Mouse (Mus musculus) spleen, adult 2 months (tissue): ENCODE data around the gene Itgb7. TPM values are rescaled to one million over a fixed set of nuclear protein-coding genes. Genes with fewer than 3 reads are reported as not detected.

Experiments
- DNase-seq, 2 experiments: peaks; one replicate each; pipeline versions ENCODE4 v3.0.0 to v3.0.0-alpha.2; 2012 to 2021; ENCODE audit warnings: low spot score in 2 of 2, low read depth in 1 of 2
- H3K27ac ChIP-seq: fragments of 200-500 bp; 2 replicates; pipeline ENCODE4 v1.5.1; 2012; ENCODE audit warnings: low read length, inconsistent platforms; ENCODE audit not compliant: insufficient read depth
- H3K27me3 ChIP-seq: fragments of 200-500 bp; 2 replicates; pipeline ENCODE4 v1.6.1; 2012; ENCODE audit warnings: mild to moderate bottlenecking, moderate library complexity, low read length, inconsistent platforms; ENCODE audit not compliant: control insufficient read depth, insufficient read depth
- H3K36me3 ChIP-seq: fragments of 200-500 bp; 2 replicates; pipeline ENCODE4 v1.6.1; 2012; ENCODE audit warnings: mild to moderate bottlenecking, low read length, inconsistent platforms; ENCODE audit not compliant: control insufficient read depth, insufficient read depth
- H3K4me1 ChIP-seq: fragments of 200-500 bp; 2 replicates; pipeline ENCODE4 v1.6.1; 2011; ENCODE audit warnings: inconsistent platforms; ENCODE audit not compliant: control insufficient read depth, insufficient read depth, insufficient read length
- H3K4me3 ChIP-seq: fragments of 200-500 bp; 2 replicates; pipeline ENCODE4 v1.5.1; 2011; ENCODE audit warnings: mild to moderate bottlenecking, inconsistent platforms; ENCODE audit not compliant: insufficient read depth, insufficient read length; ENCODE audit errors: extremely low read depth
- CTCF ChIP-seq: fragments of 200-500 bp; IDR thresholded peaks from 2 replicates; pipeline ENCODE4 v1.5.1; 2011; ENCODE audit warnings: mild to moderate bottlenecking, inconsistent platforms; ENCODE audit not compliant: insufficient read depth, insufficient read length, insufficient replicate concordance; ENCODE audit errors: extremely low read depth
- POLR2A ChIP-seq: fragments of 200-500 bp; IDR thresholded peaks from 2 replicates; pipeline ENCODE4 v1.6.1; 2011; ENCODE audit warnings: low read depth, low read length, inconsistent platforms
- WGBS: fragments of 180-500 bp; shearing (Covaris S2); methylation state at CpG from one replicate; pipeline ENCODE4 v1.1.7; 2018; 5-methylcytosine and 5-hydroxymethylcytosine counted together
- polyA plus RNA-seq: library from polyadenylated mRNA; depleted of rRNA; stranded (reverse); fragments of >200 nt; gene quantifications from 2 replicates; pipeline ENCODE4 v1.2.3, GENCODE M21; 2012

Gene Itgb7
- polyA plus RNA-seq, 1 experiment = 143 TPM

GRCm38 (mm10) chr15:102193652-102194051, 38.1 kb downstream of the Itgb7 start:
- Histone ChIP-seq H3K4me3 (no peak overlapping the region), H3K36me3 (no peaks in the 10 kb centered on the region), H3K27ac (no peak overlapping the region), H3K27me3 (no peaks in the 10 kb centered on the region), H3K4me1 (peaks cover 3% of the 10 kb centered on the region; the same call in 1 of the 2 replicates)
- TF ChIP-seq CTCF (no peak), POLR2A (no peak)
- no peak for DNase-seq
- WGBS = 78% methylated on average over 4 of the region's 4 CpGs

- no peak for TF ChIP-seq CTCF
- no peak for TF ChIP-seq POLR2A
- H3K4me3 ChIP-seq = no peak overlapping the region
- no peak overlapping the region for H3K27ac ChIP-seq
- no peaks in the 10 kb centered on the region for H3K27me3 ChIP-seq
- peaks cover 3% of the 10 kb centered on the region; the same call in 1 of the 2 replicates for H3K4me1 ChIP-seq
- no peak for DNase-seq
- 34% methylated on average over 5 of the region's 5 CpGs for whole genome bisulfite sequencing
- no peaks in the 10 kb centered on the region for H3K36me3 ChIP-seq
These were observed 38.8 kb downstream of the Itgb7 start for GRCm38 (mm10) chr15:102192820-102193386.

DNA sequence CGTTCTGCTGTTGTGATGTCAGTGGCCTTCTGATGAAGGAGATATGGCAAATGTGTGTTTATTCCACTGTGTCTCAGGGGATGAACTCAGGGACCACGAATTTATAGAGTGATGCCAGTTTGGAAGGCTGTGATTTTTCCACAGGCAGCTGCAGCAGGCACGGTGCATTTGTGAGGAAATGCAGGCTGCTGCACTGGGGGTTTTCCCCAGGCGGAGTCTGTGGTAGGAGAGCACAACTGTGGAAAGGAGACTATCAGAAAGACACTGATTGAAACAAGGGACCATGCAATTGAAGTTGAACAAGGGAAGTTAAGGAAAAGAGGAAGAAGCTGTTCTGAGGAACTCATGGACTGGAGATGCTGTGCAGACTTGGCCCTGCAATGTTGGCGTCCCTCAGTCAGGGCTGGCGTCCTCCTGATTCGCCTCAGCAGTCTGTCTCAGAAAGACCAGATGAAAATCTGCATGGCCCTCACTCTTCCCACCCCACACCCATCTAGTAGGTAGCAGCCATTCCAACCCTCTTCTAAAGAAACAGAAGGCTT, 39.4 kb downstream of the Itgb7 start:
- Histone ChIP-seq H3K4me1 (peaks cover 3% of the 10 kb centered on the region; the same call in 1 of the 2 replicates), H3K27me3 (no peaks in the 10 kb centered on the region), H3K36me3 (no peaks in the 10 kb centered on the region; the same call in 1 of the 2 replicates), H3K4me3 (no peak overlapping the region), H3K27ac (no peak overlapping the region)
- DNase-seq = no peak
- WGBS = 51% methylated on average over 7 of the region's 7 CpGs
- TF ChIP-seq POLR2A = no peak

- peaks cover 3% of the 10 kb centered on the region; the same call in 1 of the 2 replicates for H3K4me1 ChIP-seq
- H3K4me3 ChIP-seq = no peak overlapping the region
- no peaks in the 10 kb centered on the region for H3K27me3 ChIP-seq
- H3K27ac ChIP-seq = no peak overlapping the region
- H3K36me3 ChIP-seq = no peaks in the 10 kb centered on the region; the same call in 1 of the 2 replicates
- no peak for DNase-seq
- 86% methylated on average over 7 of the region's 7 CpGs for WGBS
- TF ChIP-seq POLR2A (no peak), CTCF (no peak)
These were observed 40.0 kb downstream of the Itgb7 start for GRCm38 (mm10) chr15:102191699-102192098.

- H3K4me3 ChIP-seq = no peak overlapping the region
- 83% methylated on average over 6 of the region's 6 CpGs for WGBS
These were observed 42.9 kb downstream of the Itgb7 start for GRCm38 (mm10) chr15:102188883-102189282.

DNA sequence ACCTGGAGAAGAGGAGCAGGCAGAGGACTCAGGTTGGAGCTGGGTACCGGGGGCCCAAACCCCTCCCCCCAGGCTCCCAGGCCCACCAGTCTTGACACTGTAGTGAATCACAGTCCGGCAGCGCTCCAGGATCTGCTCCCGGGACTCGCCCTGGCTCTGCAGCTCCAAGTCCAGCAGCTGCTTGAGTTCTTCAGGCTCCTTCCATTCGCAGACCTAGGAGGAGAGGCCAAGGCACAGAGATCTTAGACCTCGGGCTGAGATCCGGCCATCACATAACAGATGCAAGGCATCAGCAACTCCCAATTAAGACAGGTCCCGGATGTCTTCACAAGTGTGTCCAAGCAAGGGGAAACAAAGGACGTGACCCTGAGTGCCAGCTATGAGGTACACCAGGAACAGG, 43.6 kb downstream of the Itgb7 start:
- TF ChIP-seq POLR2A = no peak
- no peak for TF ChIP-seq CTCF
- H3K4me3 ChIP-seq = no peak overlapping the region
- no peaks in the 10 kb centered on the region for H3K27me3 ChIP-seq
- H3K4me1 ChIP-seq = peaks cover 3% of the 10 kb centered on the region; the same call in 1 of the 2 replicates
- H3K36me3 ChIP-seq = no peaks in the 10 kb centered on the region; the same call in none of the 2 replicates
- H3K27ac ChIP-seq = no peak overlapping the region
- 90% methylated on average over 10 of the region's 10 CpGs for WGBS
- no peak for DNase-seq

More at GRCm38 (mm10) chr15:102188883-102189282, 42.9 kb downstream of the Itgb7 start:
- H3K27me3 ChIP-seq = no peaks in the 10 kb centered on the region
- TF ChIP-seq CTCF (no peak), POLR2A (no peak)
- no peak overlapping the region for H3K27ac ChIP-seq
- H3K36me3 ChIP-seq = no peaks in the 10 kb centered on the region; the same call in none of the 2 replicates
- DNase-seq = no peak
- H3K4me1 ChIP-seq = peaks cover 3% of the 10 kb centered on the region; the same call in 1 of the 2 replicates

- WGBS = 92% methylated on average over 11 of the region's 11 CpGs
- Histone ChIP-seq H3K27me3 (no peaks in the 10 kb centered on the region), H3K4me3 (no peak overlapping the region), H3K27ac (no peak overlapping the region), H3K36me3 (no peaks in the 10 kb centered on the region; the same call in none of the 2 replicates), H3K4me1 (no peaks in the 10 kb centered on the region)
- TF ChIP-seq POLR2A = no peak
- no peak for TF ChIP-seq CTCF
- DNase-seq = no peak
These were observed 45.5 kb downstream of the Itgb7 start for GRCm38 (mm10) chr15:102186239-102186638.
